Comparison of ENCODE assay signal across 8 mouse cellular contexts in the genomic region with DNA sequence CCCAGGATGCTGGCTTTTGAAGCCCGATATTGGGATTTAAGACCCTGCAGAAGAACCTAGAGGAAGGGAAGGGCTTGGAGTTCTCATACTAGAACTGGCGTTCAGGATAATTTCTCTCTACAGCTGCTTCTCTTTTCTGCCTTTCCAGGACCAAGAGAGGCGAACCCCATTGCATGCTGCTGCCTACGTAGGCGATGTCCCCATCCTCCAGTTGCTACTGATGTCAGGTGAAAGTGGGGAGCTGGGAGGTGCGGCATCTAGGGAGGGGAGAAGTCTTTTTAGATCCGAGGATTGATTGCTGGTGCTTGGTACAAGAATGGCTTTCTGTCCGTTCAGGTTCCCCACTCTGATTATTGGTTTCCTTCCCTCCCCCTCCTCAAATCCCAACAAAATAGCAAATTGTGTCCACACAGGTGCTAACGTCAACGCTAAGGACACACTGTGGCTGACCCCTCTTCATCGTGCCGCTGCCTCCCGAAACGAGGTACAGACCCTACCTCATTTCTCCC. TPM values are rescaled to one million over a fixed set of nuclear protein-coding genes. Genes with fewer than 3 reads are reported as not detected.
DNase-seq lines count a peak whose midpoint lies in the region; ATAC-seq and TF ChIP-seq lines count a peak whose summit lies in the region.

No protein-coding gene starts in this region.

- peak overlapping the region; percentile 96 for H3K27ac ChIP-seq in kidney, embryonic 15.5 days
- H3K27ac ChIP-seq in cortical plate, adult 2 months (ENCODE audit: insufficient read depth, low read length) = peak overlapping the region; percentile 68; the same call in 1 of the 2 replicates
- H3K27ac ChIP-seq in hindbrain, embryonic 14.5 days = peak overlapping the region; percentile 95
- H3K27ac ChIP-seq in midbrain, embryonic 15.5 days = peak overlapping the region; percentile 97

- no peaks in the 10 kb centered on the region for H3K9me3 ChIP-seq in kidney, embryonic 15.5 days (replicated peaks)
- no peaks in the 10 kb centered on the region for H3K9me3 ChIP-seq in hindbrain, embryonic 14.5 days (ENCODE audit: control insufficient read depth, low read length)
- H3K9me3 ChIP-seq in midbrain, embryonic 15.5 days = no peaks in the 10 kb centered on the region

- TF ChIP-seq CTCF in cortical plate, adult 2 months (IDR thresholded peaks at IDR 0.05; ENCODE audit: extremely low read depth, insufficient read depth, low read length) = no peak

- H3K4me1 ChIP-seq in kidney, embryonic 15.5 days = peaks cover 28% of the 10 kb centered on the region
- H3K4me1 ChIP-seq in cortical plate, adult 2 months (ENCODE audit: control insufficient read depth, insufficient read depth, low read length) = peaks cover 6% of the 10 kb centered on the region
- peaks cover 24% of the 10 kb centered on the region for H3K4me1 ChIP-seq in hindbrain, embryonic 14.5 days (replicated peaks; ENCODE audit: control insufficient read depth, insufficient read depth, low read length)
- peaks cover 27% of the 10 kb centered on the region for H3K4me1 ChIP-seq in midbrain, embryonic 15.5 days

- peak overlapping the region; percentile 85 for H3K4me2 ChIP-seq in kidney, embryonic 15.5 days
- peak overlapping the region; percentile 71 for H3K4me2 ChIP-seq in hindbrain, embryonic 14.5 days (replicated peaks)
- peak overlapping the region; percentile 71 for H3K4me2 ChIP-seq in midbrain, embryonic 15.5 days

- peak; percentile 64 for TF ChIP-seq POLR2A in cortical plate, adult 2 months (IDR thresholded peaks at IDR 0.05; ENCODE audit: extremely low read depth, insufficient read depth, low read length)

- peaks cover 47% of the 10 kb centered on the region for H3K36me3 ChIP-seq in kidney, embryonic 15.5 days
- H3K36me3 ChIP-seq in hindbrain, embryonic 14.5 days (replicated peaks; ENCODE audit: control insufficient read depth, insufficient read depth) = peaks cover 48% of the 10 kb centered on the region
- H3K36me3 ChIP-seq in midbrain, embryonic 15.5 days (replicated peaks) = peaks cover 25% of the 10 kb centered on the region

- peak overlapping the region; percentile 92 for H3K9ac ChIP-seq in kidney, embryonic 15.5 days
- peak overlapping the region; percentile 100 for H3K9ac ChIP-seq in hindbrain, embryonic 14.5 days
- peak overlapping the region; percentile 86 for H3K9ac ChIP-seq in midbrain, embryonic 15.5 days

- WGBS in kidney, embryonic 15.5 days = 51% methylated on average over 14 of the region's 14 CpGs
- 51% methylated on average over 14 of the region's 14 CpGs for WGBS in hindbrain, embryonic 14.5 days
- WGBS in midbrain, embryonic 15.5 days = 52% methylated on average over 14 of the region's 14 CpGs

- no peak for ATAC-seq in kidney, embryonic 15.5 days (replicated peaks; ENCODE audit: low FRiP score)
- ATAC-seq in hindbrain, embryonic 14.5 days (ENCODE audit: low FRiP score) = no peak
- ATAC-seq in midbrain, embryonic 15.5 days (replicated peaks) = no peak; the same call in 1 of the 2 replicates

- H3K27me3 ChIP-seq in kidney, embryonic 15.5 days = no peaks in the 10 kb centered on the region
- no peaks in the 10 kb centered on the region for H3K27me3 ChIP-seq in hindbrain, embryonic 14.5 days (ENCODE audit: control insufficient read depth, insufficient read depth, low read length)
- H3K27me3 ChIP-seq in midbrain, embryonic 15.5 days (replicated peaks) = no peaks in the 10 kb centered on the region

- H3K4me3 ChIP-seq in kidney, embryonic 15.5 days (replicated peaks) = peak overlapping the region; percentile 74
- H3K4me3 ChIP-seq in cortical plate, adult 2 months (ENCODE audit: insufficient read depth, low read length) = peak overlapping the region; percentile 88
- H3K4me3 ChIP-seq in hindbrain, embryonic 14.5 days (replicated peaks; ENCODE audit: low read length) = peak overlapping the region; percentile 92
- peak overlapping the region; percentile 70 for H3K4me3 ChIP-seq in midbrain, embryonic 15.5 days

- no peak for DNase-seq in kidney, postnatal 14 days
- DNase-seq in hindbrain, embryonic 14.5 days (ENCODE audit: low spot score) = no peak
- DNase-seq in c-Kit-positive CD71-positive TER-119-positive erythroid progenitor cells, embryonic 14.5 days (ENCODE audit: low spot score) = no peak
- no peak for DNase-seq in ovary, postnatal 10 days (ENCODE audit: low spot score)
- DNase-seq in urinary bladder, postnatal 25 days (ENCODE audit: low spot score) = no peak

RNA-seq across cellular contexts. Expression of gene Ankrd52, which starts 1.1 kb away (rescaled TPM):
- 13.6 and 14.5 TPM in 2 replicates for polyA plus RNA-seq in kidney, embryonic 15.5 days (2015; fragmentation: Nextera tagmentation; extraction: Ambion mirVana)
- 30.0 and 30.4 TPM in 2 replicates for polyA plus RNA-seq in cortical plate, adult 2 months (2012; rRNA removed)
- polyA plus RNA-seq in hindbrain, embryonic 14.5 days (2014; fragmentation: Nextera tagmentation; extraction: Ambion mirVana) = 13.0 and 15.4 TPM in 2 replicates
- 15.0 and 15.6 TPM in 2 replicates for polyA plus RNA-seq in midbrain, embryonic 15.5 days (2015; fragmentation: Nextera tagmentation; extraction: Ambion mirVana)

RNA-seq across cellular contexts. Expression of gene Coq10a, which starts 9.2 kb away (rescaled TPM):
- polyA plus RNA-seq in kidney, embryonic 15.5 days (2015; fragmentation: Nextera tagmentation; extraction: Ambion mirVana) = 13.7 TPM in 2 replicates
- polyA plus RNA-seq in cortical plate, adult 2 months (2012; rRNA removed) = 101 and 103 TPM in 2 replicates
- polyA plus RNA-seq in hindbrain, embryonic 14.5 days (2014; fragmentation: Nextera tagmentation; extraction: Ambion mirVana) = 50.8 and 54.2 TPM in 2 replicates
- polyA plus RNA-seq in midbrain, embryonic 15.5 days (2015; fragmentation: Nextera tagmentation; extraction: Ambion mirVana) = 42.6 and 44.2 TPM in 2 replicates

RNA-seq across cellular contexts. Expression of gene Slc39a5, which starts 23.0 kb away (rescaled TPM):
- polyA plus RNA-seq in kidney, embryonic 15.5 days (2015; fragmentation: Nextera tagmentation; extraction: Ambion mirVana) = 41.5 and 47.1 TPM in 2 replicates
- polyA plus RNA-seq in cortical plate, adult 2 months (2012; rRNA removed) = 0.51 and 0.73 TPM in 2 replicates
- 0.22 TPM in 1 of 2 replicates, not detected in the other for polyA plus RNA-seq in hindbrain, embryonic 14.5 days (2014; fragmentation: Nextera tagmentation; extraction: Ambion mirVana)
- not detected in 2 replicates for polyA plus RNA-seq in midbrain, embryonic 15.5 days (2015; fragmentation: Nextera tagmentation; extraction: Ambion mirVana)

RNA-seq across cellular contexts. Expression of gene Nabp2, which starts 33.3 kb away (rescaled TPM):
- polyA plus RNA-seq in kidney, embryonic 15.5 days (2015; fragmentation: Nextera tagmentation; extraction: Ambion mirVana) = 82.8 and 92.6 TPM in 2 replicates
- polyA plus RNA-seq in cortical plate, adult 2 months (2012; rRNA removed) = 79.4 and 83.4 TPM in 2 replicates
- polyA plus RNA-seq in hindbrain, embryonic 14.5 days (2014; fragmentation: Nextera tagmentation; extraction: Ambion mirVana) = 134 and 140 TPM in 2 replicates
- 146 and 147 TPM in 2 replicates for polyA plus RNA-seq in midbrain, embryonic 15.5 days (2015; fragmentation: Nextera tagmentation; extraction: Ambion mirVana)

RNA-seq across cellular contexts. Expression of gene Rnf41, which starts 33.5 kb away (rescaled TPM):
- polyA plus RNA-seq in kidney, embryonic 15.5 days (2015; fragmentation: Nextera tagmentation; extraction: Ambion mirVana) = 45.1 and 45.9 TPM in 2 replicates
- polyA plus RNA-seq in cortical plate, adult 2 months (2012; rRNA removed) = 78.2 and 78.5 TPM in 2 replicates
- 70.9 and 83.7 TPM in 2 replicates for polyA plus RNA-seq in hindbrain, embryonic 14.5 days (2014; fragmentation: Nextera tagmentation; extraction: Ambion mirVana)
- polyA plus RNA-seq in midbrain, embryonic 15.5 days (2015; fragmentation: Nextera tagmentation; extraction: Ambion mirVana) = 105 and 107 TPM in 2 replicates

Comparison
In these comparisons a context has a peak if more than half of its experiments do, and no peak if none do; other contexts are left out.
1. RNA of gene Slc39a5, which starts 23.0 kb away (polyA plus RNA-seq): 41.5 to 47.1 TPM in kidney, embryonic 15.5 days; 0.51 to 0.73 TPM in cortical plate, adult 2 months, 0.22 TPM in hindbrain, embryonic 14.5 days and not detected in midbrain, embryonic 15.5 days; every median in the first group is over 10 times any median in the second.
2. Peak in every context shown above with its lines, with median percentiles within 50 percentile points of each other: H3K27ac ChIP-seq, H3K4me2 ChIP-seq, H3K4me3 ChIP-seq and H3K9ac ChIP-seq.